Mouse (Mus musculus): ENCODE data around the gene Plscr1.

Gene Plscr1

GRCm38 (mm10) chr9:92260481-92261159 lies 11.1 kb downstream of the Plscr1 start:
- peak; percentile 18 for DNase-seq (ENCODE audit: low spot score)

- DNase-seq (ENCODE audit: low spot score): no peak
These were observed 16.2 kb downstream of the Plscr1 start for GRCm38 (mm10) chr9:92265719-92266118.

- no peak for DNase-seq (ENCODE audit: low spot score)
These were observed 17.1 kb downstream of the Plscr1 start for GRCm38 (mm10) chr9:92266558-92267171.

- DNase-seq (ENCODE audit: low spot score): no peak
These were observed 18.2 kb downstream of the Plscr1 start for GRCm38 (mm10) chr9:92267732-92268131.

GRCm38 (mm10) chr9:92269829-92270404 lies 20.4 kb downstream of the Plscr1 start:
- DNase-seq (ENCODE audit: low spot score): no peak

- peak; percentile 67 for DNase-seq (ENCODE audit: low spot score)
These were observed 21.4 kb downstream of the Plscr1 start for GRCm38 (mm10) chr9:92270927-92271326.

- DNase-seq (ENCODE audit: low spot score): no peak
These were observed 23.1 kb downstream of the Plscr1 start for GRCm38 (mm10) chr9:92272650-92273049.

GRCm38 (mm10) chr9:92273271-92273670 lies 23.7 kb downstream of the Plscr1 start:
- no peak for DNase-seq (ENCODE audit: low spot score)

- no peak for DNase-seq (ENCODE audit: low spot score)
These were observed 24.6 kb downstream of the Plscr1 start for GRCm38 (mm10) chr9:92273956-92274762.

GRCm38 (mm10) chr9:92275486-92276207 lies 26.1 kb downstream of the Plscr1 start, which contains the start of gene Plscr2:
Plscr2 (plus strand) TSS chr9:92275602.
- no peak for DNase-seq (ENCODE audit: low spot score)

- no peak for DNase-seq (ENCODE audit: low spot score)
These were observed 26.8 kb downstream of the Plscr1 start for GRCm38 (mm10) chr9:92276360-92276759.

GRCm38 (mm10) chr9:92280048-92280447 lies 30.5 kb downstream of the Plscr1 start:
- DNase-seq (ENCODE audit: low spot score): no peak

- no peak for DNase-seq (ENCODE audit: low spot score)
These were observed 33.1 kb downstream of the Plscr1 start for GRCm38 (mm10) chr9:92282563-92283171.

GRCm38 (mm10) chr9:92289675-92290074 lies 40.1 kb downstream of the Plscr1 start:
- DNase-seq (ENCODE audit: low spot score): no peak

- DNase-seq (ENCODE audit: low spot score): no peak
These were observed 42.6 kb downstream of the Plscr1 start for GRCm38 (mm10) chr9:92292169-92292568.

- no peak for DNase-seq (ENCODE audit: low spot score)
These were observed 43.4 kb downstream of the Plscr1 start for GRCm38 (mm10) chr9:92292922-92293321.

- no peak for DNase-seq (ENCODE audit: low spot score)
These were observed 44.3 kb downstream of the Plscr1 start for GRCm38 (mm10) chr9:92293560-92294548.

- DNase-seq (ENCODE audit: low spot score): no peak
These were observed 48.7 kb downstream of the Plscr1 start for GRCm38 (mm10) chr9:92298288-92298687.

GRCm38 (mm10) chr9:92301213-92301612 lies 51.7 kb downstream of the Plscr1 start:
- DNase-seq (ENCODE audit: low spot score): no peak

GRCm38 (mm10) chr9:92305075-92305474 lies 55.5 kb downstream of the Plscr1 start:
- DNase-seq (ENCODE audit: low spot score): no peak
